Mouse (Mus musculus): Measurements from ENCODE around the gene Tbck. TPM values are rescaled to one million over a fixed set of nuclear protein-coding genes. Genes with fewer than 3 reads are reported as not detected.

The Tbck gene
- total RNA-seq (2014; fragmentation: Nextera tagmentation) (14.4 and 16.5 TPM in 2 replicates), total RNA-seq (2017) (16.0 and 18.6 TPM in 2 replicates)

DNA sequence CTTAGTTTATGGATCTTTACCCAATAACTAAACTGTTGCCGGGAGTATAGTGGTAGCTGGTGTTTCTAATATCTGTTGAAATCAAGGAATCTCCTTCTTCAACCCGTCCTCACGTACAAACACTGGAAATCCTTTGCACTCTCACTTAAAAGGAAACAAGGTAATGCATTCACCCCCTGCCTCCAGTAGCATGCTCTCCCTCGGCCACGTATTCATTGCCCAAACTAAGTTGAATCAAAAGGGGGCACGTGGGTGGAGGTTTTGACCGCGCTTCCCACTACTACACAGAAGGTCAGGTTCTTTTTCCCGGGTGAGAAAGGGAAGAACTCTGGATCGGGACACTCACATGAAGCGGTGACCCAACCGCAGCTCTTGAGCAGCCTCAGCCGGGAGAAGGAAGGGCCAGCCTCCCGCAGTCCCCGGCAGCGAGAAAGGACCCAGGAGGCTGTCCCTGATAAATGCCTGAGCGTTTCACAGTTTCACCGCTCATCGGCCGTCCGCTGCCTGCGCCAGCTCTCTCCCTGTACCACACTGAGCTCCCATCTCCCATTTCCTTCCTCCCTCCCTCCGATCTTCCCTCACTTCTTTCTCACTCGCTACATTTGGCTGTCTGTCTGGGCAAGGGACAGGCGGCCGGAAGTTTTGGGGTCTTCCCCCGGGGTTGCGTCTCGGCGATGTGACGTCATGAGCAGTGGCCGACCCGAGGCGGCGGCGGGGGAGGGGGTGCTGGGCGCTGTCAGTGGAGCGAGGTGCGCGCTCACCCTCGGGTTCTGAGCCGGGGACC, at the start of gene Tbck:
Gene Tbck, plus strand, starts transcription at position 698 of the 784 bp plus-strand sequence.
- peak; percentile 94 for ATAC-seq (replicated peaks; ENCODE audit: low FRiP score, low TSS enrichment, poor library complexity, severe bottlenecking)

DNA sequence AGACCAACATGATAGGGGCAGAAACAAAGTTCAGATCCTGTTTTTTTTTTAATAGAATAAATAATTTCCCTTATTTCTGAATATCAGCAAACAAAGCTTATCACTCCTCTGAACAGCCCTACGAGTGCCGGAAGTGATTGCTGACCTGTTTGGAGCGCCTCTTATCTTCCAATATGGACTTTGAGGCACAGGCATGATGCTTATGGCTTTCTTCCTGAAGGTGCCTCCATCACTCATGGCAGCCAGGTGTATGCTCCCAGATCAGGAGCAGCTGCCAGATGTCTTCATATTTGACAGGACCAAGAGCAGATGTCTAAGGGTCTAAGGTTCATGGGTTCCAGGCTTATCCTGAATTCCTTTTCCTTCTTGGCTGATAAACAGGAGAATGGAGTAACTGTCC, 46.9 kb upstream of the Tbck start:
- ATAC-seq (replicated peaks; ENCODE audit: low FRiP score, low TSS enrichment, poor library complexity, severe bottlenecking), result no peak

DNA sequence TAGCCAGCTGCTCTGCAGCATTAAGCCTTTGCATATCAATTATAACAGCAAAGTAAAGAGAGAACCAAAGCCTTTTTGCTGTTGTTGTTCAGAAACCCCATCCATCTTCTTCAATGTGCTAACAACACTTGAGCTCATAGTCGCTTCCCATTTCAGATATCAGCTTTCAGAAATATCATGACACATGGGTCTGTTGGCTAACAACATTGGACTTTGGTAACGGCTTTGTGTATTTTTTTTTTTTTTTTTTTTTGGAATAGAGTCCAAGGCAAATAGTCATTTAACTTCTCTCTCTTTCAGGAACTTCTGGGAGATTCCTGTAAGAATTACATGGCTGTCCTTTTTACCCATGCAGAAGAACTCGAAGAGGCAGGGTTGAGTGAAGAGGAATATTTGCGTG, 39.9 kb upstream of the Tbck start:
- ATAC-seq (replicated peaks; ENCODE audit: low FRiP score, low TSS enrichment, poor library complexity, severe bottlenecking), result no peak

DNA sequence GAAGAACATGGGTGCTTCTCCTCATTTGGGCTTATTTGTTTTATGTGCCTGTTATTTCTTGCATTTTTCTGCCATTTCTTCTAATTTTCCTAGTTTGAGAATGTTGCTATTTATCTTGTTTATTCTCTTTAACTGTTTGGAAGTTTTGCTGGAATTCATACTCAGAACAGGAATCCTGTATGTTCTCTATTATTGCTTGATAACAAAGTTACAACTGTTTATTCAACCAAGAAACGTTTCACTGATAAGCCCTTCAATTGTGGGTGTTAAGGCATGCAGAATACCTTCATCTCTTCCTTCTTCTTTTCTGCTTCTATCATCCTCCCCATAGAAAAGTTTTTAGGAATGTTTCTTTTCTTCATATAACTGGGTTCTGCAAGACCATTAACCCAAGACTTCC, 37.1 kb upstream of the Tbck start:
- no peak for ATAC-seq (replicated peaks; ENCODE audit: low FRiP score, low TSS enrichment, poor library complexity, severe bottlenecking)

DNA sequence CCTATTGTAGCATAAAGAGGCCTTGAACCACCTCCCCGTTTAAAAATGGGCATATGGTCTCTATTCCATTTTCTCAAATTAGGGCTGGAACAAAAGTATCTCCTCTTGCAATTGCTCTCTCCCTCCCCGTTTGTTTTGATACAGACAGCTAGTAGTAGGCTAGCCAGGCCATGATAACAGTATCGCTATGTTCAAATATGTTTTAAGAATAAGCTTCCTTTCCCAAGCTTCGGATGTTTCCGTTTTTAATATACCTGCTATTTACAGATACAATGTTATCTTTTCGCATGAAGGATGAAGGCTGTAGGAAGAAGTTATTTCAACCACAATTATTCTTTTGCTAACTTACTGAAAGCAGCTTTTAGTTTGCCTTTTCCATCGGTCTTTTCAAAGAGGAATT, 34.6 kb upstream of the Tbck start:
- ATAC-seq (replicated peaks; ENCODE audit: low FRiP score, low TSS enrichment, poor library complexity, severe bottlenecking), result no peak

DNA sequence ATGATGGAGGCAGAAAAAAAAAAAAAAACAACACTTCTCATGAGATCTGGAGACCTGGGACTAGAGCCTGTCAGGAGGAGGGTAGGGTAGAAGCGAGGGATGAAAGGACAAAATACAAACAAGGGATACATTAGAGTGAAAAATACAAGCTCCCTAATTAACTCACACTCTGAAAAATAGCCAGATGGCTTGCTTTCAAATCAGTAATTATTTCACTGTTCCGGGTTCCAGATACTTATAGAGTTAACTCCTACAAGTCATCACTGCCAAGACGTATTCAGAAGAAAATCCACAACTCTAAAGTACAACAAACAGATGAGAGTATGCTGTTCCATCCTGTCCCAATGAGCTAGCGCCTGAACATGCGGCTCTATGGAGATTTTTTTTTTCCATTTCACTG, 33.8 kb upstream of the Tbck start:
- no peak for ATAC-seq (replicated peaks; ENCODE audit: low FRiP score, low TSS enrichment, poor library complexity, severe bottlenecking)

DNA sequence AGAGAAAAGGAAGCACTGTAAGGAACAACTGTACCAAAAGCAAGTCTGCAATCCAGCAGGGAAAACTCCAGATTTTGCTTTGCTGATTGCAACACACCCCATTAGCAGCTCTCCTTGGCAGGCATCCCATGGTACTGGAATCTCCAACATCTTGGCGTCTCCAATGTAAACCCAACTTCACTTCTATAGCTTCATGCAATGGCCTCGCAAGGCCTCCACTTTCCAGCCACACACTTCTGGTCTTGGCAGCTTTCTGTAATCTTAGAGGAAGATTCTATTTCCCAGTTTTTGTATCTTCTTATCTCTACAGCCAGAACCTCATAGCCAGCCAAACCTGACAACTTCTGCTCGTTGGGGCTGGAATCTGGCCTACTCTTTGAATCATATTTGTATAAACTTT, 32.2 kb upstream of the Tbck start:
- ATAC-seq (replicated peaks; ENCODE audit: low FRiP score, low TSS enrichment, poor library complexity, severe bottlenecking), result no peak

GRCm38 (mm10) chr3:132653959-132654358, 30.0 kb upstream of the Tbck start:
- ATAC-seq (replicated peaks; ENCODE audit: low FRiP score, low TSS enrichment, poor library complexity, severe bottlenecking), result no peak

- no peak for ATAC-seq (replicated peaks; ENCODE audit: low FRiP score, low TSS enrichment, poor library complexity, severe bottlenecking)
These were observed 28.0 kb upstream of the Tbck start for GRCm38 (mm10) chr3:132655955-132656354.

DNA sequence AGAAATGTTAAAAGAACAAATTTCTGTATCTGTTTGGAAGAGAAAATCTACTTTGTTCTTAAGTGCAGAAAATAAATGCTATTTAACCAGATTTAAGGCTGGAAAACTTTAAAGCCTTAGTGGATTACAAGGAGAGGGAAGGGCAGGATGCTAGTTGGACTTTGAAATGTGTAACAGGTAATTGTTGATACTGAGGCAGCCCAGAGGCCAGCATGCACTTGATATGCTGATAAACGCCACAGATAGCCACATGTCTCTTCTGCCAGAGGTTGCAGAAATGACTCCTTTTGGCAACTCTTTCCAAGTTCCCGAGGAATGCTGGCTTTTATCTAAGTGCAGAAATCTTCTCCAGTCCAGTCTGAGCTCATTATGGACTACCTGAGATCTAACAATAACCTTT, 6.5 kb upstream of the Tbck start:
- ATAC-seq (replicated peaks; ENCODE audit: low FRiP score, low TSS enrichment, poor library complexity, severe bottlenecking), result 0 out of 2 replicates have a peak, but pooled peaks have one; percentile 49

DNA sequence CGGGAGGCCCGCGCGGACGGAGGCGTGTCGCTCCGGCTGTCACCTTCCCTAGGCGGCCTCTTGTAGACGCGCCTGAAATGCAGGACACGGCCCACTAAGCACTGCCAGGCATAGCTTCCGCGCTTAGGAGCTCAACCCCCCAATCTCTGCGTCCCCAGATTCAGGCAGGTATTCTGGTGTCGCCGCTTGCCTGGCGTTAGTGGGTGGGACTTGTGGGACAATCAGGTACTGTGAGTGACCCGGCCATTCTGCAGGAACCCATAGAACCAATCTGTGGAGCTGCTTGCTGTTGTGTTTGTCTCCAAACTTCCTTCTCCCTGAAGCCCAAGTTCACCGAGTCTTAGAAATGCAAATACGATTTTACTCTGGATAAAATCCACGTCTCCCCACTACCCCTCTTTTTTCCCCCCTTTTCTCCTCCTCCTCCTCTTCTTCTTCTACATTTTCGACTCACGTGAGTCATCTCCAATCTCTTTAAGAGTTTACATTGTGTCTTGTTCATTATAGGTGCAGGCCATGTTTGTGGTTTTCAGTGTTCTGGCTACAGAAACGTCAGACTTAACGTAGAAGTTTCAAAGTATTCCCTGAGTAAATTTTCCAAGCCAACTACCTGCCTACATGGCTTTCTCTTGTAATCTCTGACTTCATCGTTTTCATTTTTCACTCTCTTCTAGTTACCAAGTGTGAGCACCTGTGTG, 436 bp downstream of the Tbck start, which contains the start of gene Aimp1:
Gene Aimp1, minus strand, starts transcription at position 140 of the 698 bp plus-strand sequence.
- ATAC-seq (replicated peaks; ENCODE audit: low FRiP score, low TSS enrichment, poor library complexity, severe bottlenecking), result no peak

- ATAC-seq (replicated peaks; ENCODE audit: low FRiP score, low TSS enrichment, poor library complexity, severe bottlenecking), result peak; percentile 92
These were observed 17.4 kb downstream of the Tbck start for GRCm38 (mm10) chr3:132701368-132701767.

GRCm38 (mm10) chr3:132704216-132704615, 20.3 kb downstream of the Tbck start:
- no peak for ATAC-seq (replicated peaks; ENCODE audit: low FRiP score, low TSS enrichment, poor library complexity, severe bottlenecking)

DNA sequence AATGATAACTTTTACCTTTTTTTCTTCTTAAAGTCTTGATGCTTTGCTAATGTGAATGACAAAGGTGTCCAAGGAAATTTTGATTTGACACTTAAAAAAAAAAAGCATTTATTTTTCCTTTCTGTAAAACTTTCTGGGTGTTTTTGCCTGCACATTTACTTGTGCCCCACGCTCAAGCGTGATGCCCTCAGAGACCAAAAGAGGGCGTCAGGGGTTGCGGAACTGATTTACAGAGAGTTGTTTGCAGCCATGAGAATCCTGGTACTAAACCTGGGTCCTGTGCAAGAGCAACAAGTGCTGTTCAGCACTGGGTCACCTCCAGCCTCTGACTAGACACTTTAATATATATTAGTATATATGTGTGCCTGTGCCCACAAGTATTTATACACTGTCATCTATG, 23.0 kb downstream of the Tbck start:
- ATAC-seq (replicated peaks; ENCODE audit: low FRiP score, low TSS enrichment, poor library complexity, severe bottlenecking), result no peak

- no peak for ATAC-seq (replicated peaks; ENCODE audit: low FRiP score, low TSS enrichment, poor library complexity, severe bottlenecking)
These were observed 30.0 kb downstream of the Tbck start for GRCm38 (mm10) chr3:132713913-132714312.

DNA sequence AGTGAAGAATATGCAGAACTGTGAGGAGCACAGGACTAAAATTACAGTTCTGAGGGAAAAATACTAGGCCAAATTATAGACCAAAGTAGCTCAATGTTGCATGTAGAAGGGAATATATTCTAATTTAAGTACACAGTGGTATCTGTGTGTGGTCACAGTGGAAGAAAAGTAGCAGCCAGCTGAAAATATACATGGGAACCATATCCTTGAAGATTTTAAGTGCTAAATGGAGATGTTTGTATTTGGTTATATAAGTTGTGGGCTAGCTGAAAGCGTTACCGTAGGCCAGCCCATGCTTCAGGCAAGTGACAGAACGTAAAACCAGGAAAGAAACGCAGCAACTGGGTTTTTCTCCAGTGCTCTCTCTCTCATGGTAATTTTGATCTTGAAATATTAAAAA, 33.4 kb downstream of the Tbck start:
- no peak for ATAC-seq (replicated peaks; ENCODE audit: low FRiP score, low TSS enrichment, poor library complexity, severe bottlenecking)

- no peak for ATAC-seq (replicated peaks; ENCODE audit: low FRiP score, low TSS enrichment, poor library complexity, severe bottlenecking)
These were observed 40.4 kb downstream of the Tbck start for GRCm38 (mm10) chr3:132724326-132724725.

DNA sequence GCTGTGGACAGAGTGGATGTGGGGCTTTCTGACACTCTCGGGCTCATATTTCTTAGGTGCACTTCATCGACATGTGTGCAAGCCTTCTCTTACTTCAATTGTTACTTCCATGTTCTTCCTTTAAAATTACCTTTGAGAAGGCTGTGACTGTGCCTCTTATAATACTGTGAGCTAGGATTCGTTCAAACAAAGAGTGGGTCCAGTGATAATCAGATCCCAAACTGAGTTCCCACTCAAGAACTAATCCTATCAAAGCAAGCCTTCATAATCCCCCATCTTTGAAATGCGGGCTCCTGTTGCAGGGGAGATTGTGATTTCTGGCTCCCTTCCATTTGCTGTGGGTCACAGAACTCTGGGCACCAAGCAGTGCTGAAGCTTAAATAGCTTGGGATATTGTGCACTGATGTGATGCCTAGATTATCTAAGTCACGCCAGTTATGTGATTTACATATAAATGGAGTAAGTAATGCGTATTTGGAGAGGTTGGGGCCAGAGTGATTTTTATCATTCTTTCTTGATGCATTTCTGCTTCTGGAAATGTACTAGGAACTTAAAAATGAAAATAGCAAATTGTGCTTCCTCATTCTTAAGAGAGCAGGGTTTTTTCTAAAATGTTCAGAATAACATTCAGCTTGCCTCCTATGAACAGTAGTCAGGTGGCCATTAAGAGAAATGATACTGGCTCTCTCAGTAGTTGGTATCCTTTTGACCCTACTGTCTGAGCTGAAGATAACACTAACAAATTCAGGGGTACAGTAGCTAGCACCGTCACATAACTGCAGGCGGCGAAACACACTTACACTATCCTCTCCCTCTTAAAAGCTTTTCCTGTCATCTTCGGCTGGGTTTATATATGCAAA, 60.6 kb downstream of the Tbck start:
- no peak for ATAC-seq (replicated peaks; ENCODE audit: low FRiP score, low TSS enrichment, poor library complexity, severe bottlenecking)

- ATAC-seq (replicated peaks; ENCODE audit: low FRiP score, low TSS enrichment, poor library complexity, severe bottlenecking), result peak; percentile 94
These were observed 63.1 kb downstream of the Tbck start for GRCm38 (mm10) chr3:132747036-132747435.

- ATAC-seq (replicated peaks; ENCODE audit: low FRiP score, low TSS enrichment, poor library complexity, severe bottlenecking), result peak; percentile 83
These were observed 63.8 kb downstream of the Tbck start for GRCm38 (mm10) chr3:132747766-132748165.
